Mouse (Mus musculus) thymus, adult 2 months (tissue): ENCODE results near the gene Igf2bp1.

Experiments
- CTCF ChIP-seq: fragments of 200-500 bp; IDR thresholded peaks from 2 replicates; pipeline ENCODE4 v1.5.1; 2012; ENCODE audit warnings: mild to moderate bottlenecking, control low read depth, low read length, moderate library complexity, borderline replicate concordance; ENCODE audit not compliant: control insufficient read depth, poor library complexity, insufficient read depth; ENCODE audit errors: extremely low read depth
- POLR2A ChIP-seq: fragments of 200-500 bp; IDR thresholded peaks from 2 replicates; pipeline ENCODE4 v1.6.1; 2012; ENCODE audit warnings: mild to moderate bottlenecking, low read length, control low read depth, moderate library complexity; ENCODE audit not compliant: control insufficient read depth, poor library complexity, insufficient read depth; ENCODE audit errors: extremely low read depth

- TF ChIP-seq CTCF (no peak), POLR2A (no peak)
Measured at GRCm38 (mm10) chr11:96007516-96008235, 1.9 kb upstream of the Igf2bp1 start.
